Mouse (Mus musculus) small intestine, adult 2 months (tissue): Measurements from ENCODE around the gene Foxg1.

Experiments used
- CTCF ChIP-seq: fragments of 200-500 bp; IDR thresholded peaks from 2 replicates; pipeline ENCODE4 v1.5.1; 2012; ENCODE audit warnings: low read depth, mild to moderate bottlenecking, control low read depth, inconsistent platforms, low read length, moderate library complexity, mixed read lengths; ENCODE audit not compliant: insufficient replicate concordance, insufficient read length; ENCODE audit errors: extremely low read depth
- POLR2A ChIP-seq: fragments of 200-500 bp; IDR thresholded peaks from 2 replicates; pipeline ENCODE4 v1.6.1; 2012; ENCODE audit warnings: low read depth, mild to moderate bottlenecking, control low read depth, inconsistent platforms, low read length, moderate library complexity

DNA sequence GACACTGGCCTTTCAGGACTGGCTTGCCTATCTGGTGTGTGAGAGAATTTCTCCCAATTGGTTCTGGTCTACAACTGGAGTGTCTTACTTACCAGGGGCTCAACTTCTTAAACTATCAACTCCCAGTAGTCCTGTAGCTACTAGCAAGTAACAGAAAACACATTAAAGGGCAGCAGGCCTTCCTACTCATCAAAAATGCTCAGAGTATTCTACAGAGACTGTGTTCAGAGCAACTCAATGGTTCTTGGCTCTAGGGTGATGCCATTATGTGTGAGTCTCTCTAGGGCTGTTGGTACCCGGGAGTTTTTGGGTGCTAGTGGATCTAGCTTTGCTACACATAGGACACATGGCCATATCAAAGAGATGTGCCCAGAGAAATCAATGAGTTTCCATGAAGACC, 3.5 kb upstream of the Foxg1 start:
- no peak for TF ChIP-seq CTCF
- no peak for TF ChIP-seq POLR2A
